Mouse (Mus musculus): ENCODE results near the gene Pcgf5.

- no peak for TF ChIP-seq EP300 (optimal IDR thresholded peaks at IDR 0.05)
- no peak for TF ChIP-seq CTCF (IDR thresholded peaks at IDR 0.05; ENCODE audit: low read depth)
Observed at GRCm38 (mm10) chr19:36375200-36375783, 27.2 kb downstream of the Pcgf5 start.

Data from stomach, postnatal 0 days (tissue).